Mouse (Mus musculus): ENCODE data around the gene Fev. TPM values are rescaled to one million over a fixed set of nuclear protein-coding genes. Genes with fewer than 3 reads are reported as not detected.

Gene Fev
- total and polyA plus RNA-seq, 2 experiments from 2014 or later = not detected

DNA sequence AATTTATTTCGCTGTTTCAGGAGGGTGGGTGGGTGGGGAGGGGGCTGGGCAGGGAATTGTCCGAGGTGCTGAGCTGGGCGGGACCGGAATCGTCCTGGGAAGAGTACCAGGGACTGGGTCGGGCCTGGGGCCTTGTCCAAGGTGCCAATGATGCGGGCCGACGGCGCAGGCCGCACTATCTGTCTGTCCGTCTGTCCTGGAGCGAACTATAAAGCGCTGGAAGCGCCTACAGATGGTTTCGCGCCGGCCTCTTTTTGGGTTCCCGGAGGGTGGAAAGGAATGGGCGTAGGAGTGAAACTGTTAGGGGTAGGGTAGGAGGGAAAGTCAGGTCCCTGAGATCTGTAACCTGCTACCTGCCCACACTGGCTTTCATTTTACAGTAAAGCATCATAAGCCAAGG is 28.0 kb downstream of the Fev start:
- peak overlapping the region; percentile 68 for H3K4me2 ChIP-seq (ENCODE audit: low read depth)
- no peak for DNase-seq
- no peaks in the 10 kb centered on the region for H3K9me3 ChIP-seq (ENCODE audit: low read length)
- H3K27me3 ChIP-seq (ENCODE audit: insufficient read depth, low read length) = peaks cover 6% of the 10 kb centered on the region
- ATAC-seq = no peak
- H3K4me1 ChIP-seq (ENCODE audit: insufficient read depth) = peaks cover 18% of the 10 kb centered on the region
- H3K9ac ChIP-seq = peak overlapping the region; percentile 35; the same call in 1 of the 2 replicates
- H3K27ac ChIP-seq (ENCODE audit: low read depth, low read length) = no peak overlapping the region
- no peak for TF ChIP-seq CTCF (IDR thresholded peaks at IDR 0.05; ENCODE audit: low read depth)
- peak overlapping the region; percentile 79 for H3K4me3 ChIP-seq (ENCODE audit: low read depth, low read length)
- H3K36me3 ChIP-seq (ENCODE audit: insufficient read depth) = no peaks in the 10 kb centered on the region
- WGBS = 7% methylated on average over 20 of the region's 20 CpGs

DNA sequence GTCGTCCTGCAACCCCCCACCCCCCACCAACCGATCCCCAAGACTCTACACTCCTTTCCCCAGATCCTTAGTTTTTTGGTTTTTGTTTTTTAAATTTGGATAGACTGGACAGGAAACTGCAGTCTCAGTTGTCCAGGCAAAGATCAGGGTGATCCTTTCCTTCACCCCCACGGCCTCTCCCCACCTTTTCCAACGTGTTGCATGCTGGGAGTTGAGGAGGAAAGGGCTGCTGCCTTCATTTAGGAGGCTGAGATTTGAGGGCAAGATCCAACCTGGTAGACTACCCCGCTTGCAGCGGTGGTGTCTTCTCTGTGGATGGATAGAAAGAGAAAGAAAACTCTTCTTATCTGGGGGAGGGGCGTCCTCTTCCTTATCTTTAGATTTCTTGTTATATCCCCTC is 28.4 kb downstream of the Fev start:
- no peaks in the 10 kb centered on the region for H3K36me3 ChIP-seq (ENCODE audit: insufficient read depth)
- WGBS = under 1% methylated on average over 7 of the region's 7 CpGs
- peak overlapping the region; percentile 79 for H3K4me3 ChIP-seq (ENCODE audit: low read depth, low read length)
- TF ChIP-seq CTCF (IDR thresholded peaks at IDR 0.05; ENCODE audit: low read depth) = no peak
- H3K4me1 ChIP-seq (ENCODE audit: insufficient read depth) = peaks cover 18% of the 10 kb centered on the region
- peak overlapping the region; percentile 88 for H3K9ac ChIP-seq
- H3K4me2 ChIP-seq (ENCODE audit: low read depth) = peak overlapping the region; percentile 68
- DNase-seq (peak; percentile 38), ATAC-seq (no peak)
- no peak overlapping the region for H3K27ac ChIP-seq (ENCODE audit: low read depth, low read length)
- H3K27me3 ChIP-seq (ENCODE audit: insufficient read depth, low read length) = peaks cover 6% of the 10 kb centered on the region
- no peaks in the 10 kb centered on the region for H3K9me3 ChIP-seq (ENCODE audit: low read length)

DNA sequence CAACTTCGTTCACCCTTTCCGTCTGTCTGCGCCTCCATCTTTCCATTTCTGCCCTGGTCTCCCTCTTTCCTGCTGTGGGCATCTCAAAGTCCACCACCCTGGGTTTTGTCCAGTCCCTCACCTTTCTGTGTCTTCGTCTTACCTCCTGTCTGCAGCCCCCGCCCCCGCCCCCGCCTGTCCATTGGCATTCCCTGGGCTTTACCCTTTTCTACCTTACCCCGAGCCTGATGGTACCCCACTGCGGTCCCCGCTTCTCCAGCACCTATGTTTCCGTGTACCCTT is 28.8 kb downstream of the Fev start:
- Histone ChIP-seq H3K4me2 (ENCODE audit: low read depth) (peak overlapping the region; percentile 68), H3K4me3 (ENCODE audit: low read depth, low read length) (peak overlapping the region; percentile 79), H3K36me3 (ENCODE audit: insufficient read depth) (no peaks in the 10 kb centered on the region), H3K27ac (ENCODE audit: low read depth, low read length) (no peak overlapping the region), H3K4me1 (ENCODE audit: insufficient read depth) (peaks cover 18% of the 10 kb centered on the region), H3K9ac (peak overlapping the region; percentile 88), H3K27me3 (ENCODE audit: insufficient read depth, low read length) (peaks cover 6% of the 10 kb centered on the region), H3K9me3 (ENCODE audit: low read length) (no peaks in the 10 kb centered on the region)
- WGBS = 4% methylated on average over 11 of the region's 11 CpGs
- TF ChIP-seq CTCF (IDR thresholded peaks at IDR 0.05; ENCODE audit: low read depth) = no peak
- ATAC-seq (no peak), DNase-seq (no peak)

DNA sequence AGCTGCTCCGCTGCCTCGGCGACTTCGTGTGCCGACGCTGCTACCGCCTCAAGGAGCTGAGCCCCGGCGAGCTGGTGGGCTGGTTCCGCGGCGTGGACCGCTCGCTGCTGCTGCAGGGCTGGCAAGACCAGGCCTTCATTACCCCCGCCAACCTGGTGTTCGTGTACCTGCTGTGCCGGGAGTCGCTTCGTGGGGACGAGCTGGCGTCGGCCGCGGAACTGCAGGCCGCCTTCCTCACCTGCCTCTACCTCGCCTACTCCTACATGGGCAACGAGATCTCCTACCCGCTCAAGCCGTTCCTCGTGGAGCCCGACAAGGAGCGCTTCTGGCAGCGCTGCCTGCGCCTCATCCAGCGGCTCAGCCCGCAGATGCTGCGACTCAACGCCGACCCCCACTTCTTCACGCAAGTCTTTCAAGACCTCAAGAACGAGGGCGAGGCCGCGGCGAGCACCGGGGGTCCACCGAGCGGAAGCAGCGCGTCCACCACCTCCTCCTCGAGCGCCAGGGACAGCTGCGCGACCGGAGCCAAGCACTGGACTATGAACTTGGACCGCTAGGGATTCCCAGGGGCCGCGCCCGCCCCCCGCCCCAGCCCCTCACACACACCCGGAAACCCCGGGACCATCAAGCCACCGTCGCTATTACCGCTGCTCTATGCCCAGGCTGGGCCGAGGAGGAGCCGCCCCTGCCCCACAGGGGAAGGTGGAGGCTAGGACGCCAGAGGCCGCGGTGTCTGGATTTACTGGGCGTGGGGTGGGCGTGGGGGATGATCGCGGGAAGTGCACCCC is 29.4 kb downstream of the Fev start:
- DNase-seq (peak; percentile 61), ATAC-seq (no peak)
- Histone ChIP-seq H3K27me3 (ENCODE audit: insufficient read depth, low read length) (peaks cover 6% of the 10 kb centered on the region), H3K4me3 (ENCODE audit: low read depth, low read length) (peak overlapping the region; percentile 79), H3K36me3 (ENCODE audit: insufficient read depth) (no peaks in the 10 kb centered on the region), H3K4me2 (ENCODE audit: low read depth) (peak overlapping the region; percentile 68), H3K27ac (ENCODE audit: low read depth, low read length) (peak overlapping the region; percentile 60), H3K4me1 (ENCODE audit: insufficient read depth) (peaks cover 18% of the 10 kb centered on the region), H3K9ac (peak overlapping the region; percentile 88), H3K9me3 (ENCODE audit: low read length) (no peaks in the 10 kb centered on the region)
- no peak for TF ChIP-seq CTCF (IDR thresholded peaks at IDR 0.05; ENCODE audit: low read depth)
- 1% methylated on average over 73 of the region's 74 CpGs for WGBS

DNA sequence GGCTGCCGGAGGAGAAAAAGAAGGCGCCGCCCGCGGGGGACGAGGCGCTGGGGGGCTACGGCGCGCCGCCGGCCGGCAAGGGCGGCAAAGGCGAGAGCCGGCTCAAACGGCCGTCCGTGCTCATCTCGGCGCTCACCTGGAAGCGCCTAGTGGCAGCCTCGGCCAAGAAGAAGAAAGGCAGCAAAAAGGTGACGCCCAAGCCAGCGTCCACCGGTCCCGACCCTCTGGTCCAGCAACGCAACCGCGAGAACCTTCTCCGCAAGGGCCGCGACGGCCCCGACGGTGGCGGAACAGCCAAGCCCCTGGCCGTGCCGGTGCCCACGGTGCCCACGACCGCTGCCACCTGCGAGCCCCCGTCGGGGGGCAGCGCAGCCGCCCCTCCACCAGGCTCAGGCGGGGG is 30.1 kb downstream of the Fev start:
- peaks cover 18% of the 10 kb centered on the region for H3K4me1 ChIP-seq (ENCODE audit: insufficient read depth)
- WGBS = 2% methylated on average over 42 of the region's 48 CpGs
- TF ChIP-seq CTCF (IDR thresholded peaks at IDR 0.05; ENCODE audit: low read depth) = no peak
- peaks cover 6% of the 10 kb centered on the region for H3K27me3 ChIP-seq (ENCODE audit: insufficient read depth, low read length)
- ATAC-seq (no peak), DNase-seq (no peak)
- no peaks in the 10 kb centered on the region for H3K36me3 ChIP-seq (ENCODE audit: insufficient read depth)
- H3K4me2 ChIP-seq (ENCODE audit: low read depth) = peak overlapping the region; percentile 68
- peak overlapping the region; percentile 60 for H3K27ac ChIP-seq (ENCODE audit: low read depth, low read length)
- H3K9me3 ChIP-seq (ENCODE audit: low read length) = no peaks in the 10 kb centered on the region
- H3K4me3 ChIP-seq (ENCODE audit: low read depth, low read length) = peak overlapping the region; percentile 79
- peak overlapping the region; percentile 88 for H3K9ac ChIP-seq

DNA sequence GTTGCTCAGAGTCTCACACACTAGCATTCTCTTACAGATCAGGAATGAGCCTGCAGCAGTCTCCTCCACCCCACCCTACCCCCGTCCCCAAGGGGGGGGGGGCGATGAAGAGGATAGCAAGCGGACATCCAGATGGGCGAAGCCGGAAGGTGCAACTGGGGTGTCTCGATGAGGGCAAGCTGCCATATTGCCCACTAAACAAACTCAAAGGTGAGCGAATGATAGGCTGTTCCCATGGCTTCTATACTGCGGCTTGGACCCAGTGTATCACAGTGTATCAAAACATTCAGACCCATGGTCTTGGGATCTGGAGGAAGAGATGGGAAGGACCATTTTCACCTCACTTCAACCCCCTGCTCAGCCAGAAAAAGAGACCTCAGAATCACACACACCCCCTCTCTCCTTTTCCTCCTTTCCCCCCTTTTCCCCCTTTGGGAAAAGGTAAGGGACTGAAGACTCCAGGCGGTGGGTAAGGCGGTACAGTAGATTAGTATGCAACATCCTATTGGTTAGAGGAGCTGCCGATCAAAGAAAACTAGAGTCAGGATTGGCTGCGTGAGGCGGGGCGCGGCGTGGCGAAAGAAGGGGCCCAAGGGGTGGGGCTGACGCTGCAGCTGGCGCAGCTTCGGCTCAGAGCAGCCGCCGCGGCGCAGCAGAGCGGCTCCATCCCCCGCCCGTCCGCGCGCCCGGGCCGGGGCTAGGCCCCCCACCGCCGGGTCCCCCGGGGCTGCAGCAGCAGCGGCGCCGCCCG is 30.7 kb downstream of the Fev start, which contains the start of gene Cdk5r2:
Cdk5r2 (plus strand) TSS at position 629 of the 751 bp plus-strand sequence.
- Histone ChIP-seq H3K27ac (ENCODE audit: low read depth, low read length) (peak within 1 kb of the TSS; percentile 60), H3K36me3 (ENCODE audit: insufficient read depth) (no peaks in the 10 kb centered on the region), H3K4me1 (ENCODE audit: insufficient read depth) (peaks cover 12% of the 10 kb centered on the region), H3K4me2 (ENCODE audit: low read depth) (peak within 1 kb of the TSS; percentile 68), H3K9ac (peak within 1 kb of the TSS; percentile 88), H3K9me3 (ENCODE audit: low read length) (no peaks in the 10 kb centered on the region), H3K27me3 (ENCODE audit: insufficient read depth, low read length) (peaks cover 6% of the 10 kb centered on the region), H3K4me3 (ENCODE audit: low read depth, low read length) (peak within 1 kb of the TSS; percentile 79)
- peak; percentile 97 for DNase-seq
- TF ChIP-seq CTCF (IDR thresholded peaks at IDR 0.05; ENCODE audit: low read depth) = no peak
- 3% methylated on average over 32 of the region's 39 CpGs for WGBS
- ATAC-seq = peak; percentile 92
